Mouse (Mus musculus) left cerebral cortex, adult 18-20 months (tissue): ENCODE data around the gene Basp1. TPM values are rescaled to one million over a fixed set of nuclear protein-coding genes. Genes with fewer than 3 reads are reported as not detected.

ENCODE experiments used
- DNase-seq, 2 experiments: peaks; one replicate each; pipeline ENCODE4 v3.0.0; 2021 to 2022; ENCODE audit warnings: low spot score in 2 of 2, mixed read lengths in 1 of 2
- total RNA-seq, 2 experiments: library from RNA; stranded (reverse); gene quantifications; 2 replicates each; pipeline ENCODE4 v1.2.3; 2021

The Basp1 gene
- total RNA-seq, 2 experiments from 2014 or later = 630 to 642 TPM

DNA sequence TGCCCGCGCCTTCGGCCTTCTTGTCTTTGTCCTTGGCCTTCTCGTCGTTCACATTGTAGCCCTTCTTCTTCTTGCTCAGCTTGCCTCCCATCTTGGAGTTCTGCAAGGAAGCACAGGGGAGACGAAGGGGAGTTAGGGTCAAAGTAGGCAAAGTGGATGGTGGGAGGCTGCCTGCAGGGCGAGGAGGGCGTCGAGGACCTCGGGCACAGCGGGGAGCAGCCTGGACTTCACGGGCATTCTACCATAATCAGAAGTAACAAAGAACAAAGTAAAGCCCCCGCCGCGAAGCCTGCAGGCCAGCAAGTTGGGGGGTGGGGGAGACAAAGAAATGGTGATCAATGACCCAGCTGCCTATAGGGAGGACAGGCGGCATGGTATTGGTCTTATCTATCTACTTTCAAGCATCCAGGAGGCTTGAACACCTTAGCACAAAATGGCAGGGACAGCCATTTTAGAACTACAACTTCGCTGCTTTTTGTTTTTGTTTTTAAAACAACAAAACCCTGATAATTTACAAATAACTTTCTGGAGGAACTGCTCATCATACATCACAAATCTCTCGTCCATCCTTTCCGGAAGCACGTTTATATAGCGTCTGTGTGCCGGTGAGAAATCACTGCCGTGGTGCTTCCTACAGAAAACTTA, 48.6 kb downstream of the Basp1 start:
- no peak for DNase-seq

DNA sequence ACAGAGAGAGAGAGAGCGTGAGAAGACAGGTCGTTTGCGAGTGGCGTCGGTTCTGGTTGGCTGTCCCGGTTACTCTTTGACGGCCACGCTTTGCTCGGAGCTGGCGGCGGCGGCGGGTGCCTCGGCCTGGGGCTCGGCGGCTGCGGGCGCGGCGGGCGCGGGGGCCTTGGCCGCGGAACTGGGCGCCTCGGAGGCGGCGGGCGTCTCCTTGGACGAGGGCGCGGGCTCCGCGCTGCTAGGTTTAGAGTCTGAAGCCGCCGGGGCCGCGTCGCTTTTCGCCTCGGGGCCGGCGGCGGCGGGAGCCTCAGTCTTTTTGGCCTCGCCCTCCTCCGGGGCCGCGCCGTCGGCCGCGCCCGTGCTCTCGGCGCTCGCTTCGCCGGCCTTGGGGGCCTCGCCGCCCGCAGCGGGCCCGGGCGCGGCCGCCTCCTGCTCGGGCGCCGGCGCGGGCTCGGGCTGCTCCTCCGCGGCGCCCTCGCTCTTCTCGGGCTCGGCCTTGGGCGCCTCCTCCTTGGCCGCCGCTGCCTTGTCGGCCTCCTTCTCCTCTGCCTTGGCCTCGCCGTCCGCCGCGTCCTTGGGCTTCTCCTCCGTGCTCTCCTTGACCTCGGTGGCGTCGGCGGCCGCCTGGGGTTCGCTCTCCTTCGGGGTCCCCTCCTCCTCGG, 49.3 kb downstream of the Basp1 start:
- no peak for DNase-seq

DNA sequence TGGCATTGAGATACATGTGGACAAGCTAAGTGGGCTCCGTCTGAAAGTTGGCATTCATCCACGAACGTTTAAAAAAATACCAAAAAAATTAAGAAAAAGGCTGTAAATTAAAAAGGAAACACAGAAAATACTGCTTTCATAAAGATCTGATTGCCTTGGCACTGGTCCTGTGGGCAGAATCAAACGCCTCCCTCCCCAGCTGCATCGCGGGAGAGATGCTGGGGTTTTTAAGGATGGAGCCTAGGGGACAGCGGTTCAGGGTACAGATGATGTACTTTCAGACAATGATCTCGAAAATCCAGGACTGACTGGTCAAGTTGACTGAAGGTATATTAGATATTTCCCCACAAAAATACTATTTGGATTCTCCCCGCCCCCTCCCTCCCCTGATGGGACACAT, 49.9 kb downstream of the Basp1 start:
- no peak for DNase-seq

DNA sequence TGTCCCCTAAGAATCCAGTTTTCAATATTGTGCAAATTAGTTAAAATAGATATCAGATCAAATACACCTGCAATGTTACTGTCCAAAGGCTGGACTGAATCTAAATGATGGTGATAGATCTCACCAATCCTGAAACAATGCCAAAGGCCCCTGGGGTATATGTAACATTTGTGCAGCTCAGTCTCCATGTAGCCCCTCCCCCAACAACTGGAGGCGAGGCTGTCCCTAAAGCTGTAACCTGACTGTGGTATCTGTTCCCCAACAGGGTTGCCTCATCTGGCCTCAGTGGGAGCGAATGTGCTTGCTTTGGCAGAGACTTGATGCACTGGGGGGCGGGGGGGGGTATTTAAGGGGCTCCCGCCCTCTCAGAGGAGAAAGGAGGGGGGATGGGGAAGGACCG, 52.7 kb downstream of the Basp1 start:
- no peak for DNase-seq

DNA sequence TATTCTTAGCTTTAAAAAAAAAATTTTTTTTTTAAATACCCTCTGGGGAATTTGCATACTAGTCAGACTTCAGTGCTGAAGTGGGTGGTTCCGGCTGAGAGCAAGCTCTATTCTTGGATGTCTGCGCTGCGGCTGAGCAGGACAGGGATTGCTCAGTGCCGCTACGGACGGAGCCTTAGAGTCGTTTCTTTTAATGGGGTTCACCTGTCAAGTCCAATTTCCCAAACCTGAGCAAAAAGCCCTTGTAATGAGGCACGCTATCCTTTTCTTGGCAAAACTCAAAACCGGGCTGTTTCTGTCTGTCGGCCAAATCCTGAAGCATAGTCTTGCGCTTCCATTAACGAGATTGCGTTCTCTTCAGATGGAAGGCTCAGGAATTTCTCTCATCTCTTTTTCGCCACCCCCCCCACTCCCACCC, 54.9 kb downstream of the Basp1 start:
- DNase-seq = peak; percentile 55 to 72

DNA sequence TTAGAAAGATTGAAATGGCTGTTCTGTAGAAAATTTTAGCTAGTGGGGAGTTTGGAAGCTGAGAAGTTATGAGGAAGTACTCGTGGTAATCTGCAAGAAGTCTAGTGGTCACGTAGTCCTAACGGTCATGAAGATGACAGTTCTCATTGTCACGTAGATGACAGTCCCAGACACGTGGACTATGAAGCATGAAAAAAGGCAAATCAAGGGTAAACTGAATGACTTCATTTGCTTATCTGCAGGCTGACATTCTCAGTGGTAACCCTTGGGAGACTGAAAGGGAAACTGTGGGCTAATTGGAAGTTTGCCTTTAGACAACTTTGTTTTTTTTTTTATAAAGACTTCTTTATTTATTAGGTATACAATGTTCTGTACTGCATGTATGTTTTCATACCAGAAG, 58.2 kb downstream of the Basp1 start:
- no peak for DNase-seq

DNA sequence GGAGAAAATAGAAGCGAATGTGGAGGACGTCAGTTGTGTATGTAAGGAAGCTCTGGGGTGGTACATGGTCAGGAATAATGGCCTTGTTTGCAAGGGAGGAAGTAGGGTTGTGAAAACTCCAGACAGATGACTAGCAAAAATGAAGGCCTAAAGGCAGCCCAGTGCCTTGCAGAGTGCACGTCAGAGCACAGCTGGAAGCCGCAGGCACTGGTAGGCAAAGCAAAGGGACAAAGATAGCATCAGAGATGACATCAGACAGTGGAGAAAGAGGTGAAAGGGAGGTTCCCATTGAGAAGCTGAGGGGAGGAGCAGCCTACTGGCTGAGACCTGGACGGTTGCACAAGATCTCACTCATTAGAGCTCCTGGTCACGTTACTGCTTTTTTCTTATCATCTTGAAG, 58.8 kb downstream of the Basp1 start:
- DNase-seq = no peak

DNA sequence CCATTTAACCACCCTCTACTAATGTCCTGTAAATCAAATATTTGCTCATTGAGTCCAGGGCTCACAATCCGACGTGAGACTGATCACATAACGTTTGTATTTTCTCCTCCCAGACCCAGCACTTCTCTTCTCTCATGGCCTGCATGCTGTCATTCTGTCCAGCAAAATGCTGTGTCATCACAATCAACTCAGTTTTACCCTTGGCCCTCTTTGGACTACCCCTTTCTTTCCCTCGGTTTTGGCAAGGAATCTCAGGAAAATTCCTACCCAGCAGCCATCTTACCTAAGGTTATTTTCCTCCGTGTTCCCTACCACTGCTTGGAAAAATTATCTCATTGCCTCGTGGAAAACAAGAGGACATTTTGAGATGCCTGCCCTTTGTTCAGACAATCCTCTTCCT, 60.1 kb downstream of the Basp1 start:
- DNase-seq = no peak

DNA sequence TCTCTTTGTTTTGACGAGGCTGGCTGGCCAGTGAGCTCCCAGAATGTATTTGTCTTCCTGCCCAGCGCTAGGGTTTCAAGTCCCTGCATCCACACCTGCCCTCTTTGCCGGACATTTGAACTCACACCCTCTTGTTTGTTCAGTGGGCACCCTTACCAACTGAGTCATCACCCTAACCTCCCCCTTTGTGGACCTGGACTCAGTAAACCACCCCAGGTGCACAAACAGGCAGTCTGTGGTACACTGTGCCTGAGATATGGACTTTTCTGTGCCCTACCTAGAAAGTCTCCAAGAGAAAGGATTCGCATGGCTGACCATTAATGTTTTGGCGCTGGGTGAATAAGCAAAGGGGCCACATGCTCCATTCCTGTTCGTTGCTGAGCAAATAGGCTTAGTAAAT, 70.3 kb downstream of the Basp1 start:
- DNase-seq = no peak

DNA sequence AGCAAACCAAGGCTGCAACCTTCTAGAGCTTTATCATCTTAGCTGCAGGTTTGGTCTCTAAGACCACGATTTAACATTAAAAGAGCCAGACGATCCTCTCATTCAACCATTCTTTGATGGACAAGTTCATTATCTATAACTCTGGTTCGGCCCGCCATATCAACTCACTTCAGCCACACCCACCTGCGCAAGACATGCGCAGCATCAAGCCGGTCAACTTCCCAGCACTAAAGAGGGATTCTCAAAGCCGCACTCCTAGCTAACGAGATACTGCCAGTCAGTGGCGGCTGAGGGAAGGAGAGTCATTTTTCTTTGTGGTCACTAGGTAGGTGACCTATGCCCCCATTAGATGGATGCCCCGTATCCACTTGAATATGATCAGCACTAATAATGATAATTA, 78.3 kb downstream of the Basp1 start:
- no peak for DNase-seq

DNA sequence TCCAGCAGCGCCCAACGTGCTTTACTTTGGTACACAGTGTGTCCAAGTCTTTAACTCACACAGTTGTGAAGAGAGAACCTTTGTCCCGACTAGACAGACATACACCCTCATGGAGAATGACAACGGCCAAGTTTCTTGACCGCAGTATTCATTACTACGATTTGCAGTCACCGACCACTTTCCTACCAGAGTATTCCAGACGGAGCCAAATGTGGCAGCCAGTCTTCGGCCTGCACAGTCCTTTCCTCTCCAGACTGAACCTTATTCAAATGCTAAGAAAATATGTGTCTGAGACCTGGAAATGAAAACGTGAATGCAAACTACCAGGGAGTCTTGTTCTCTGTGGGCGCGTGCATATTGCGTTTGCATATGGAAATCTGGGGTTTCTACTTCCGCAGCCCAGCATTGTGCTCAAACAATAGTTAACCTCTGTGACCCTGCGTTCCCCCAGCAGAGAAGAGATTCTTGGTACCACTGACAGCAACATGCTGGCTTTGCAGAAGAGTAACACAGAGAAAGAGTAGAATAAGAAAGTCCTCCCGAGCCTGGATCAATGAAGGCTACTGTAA, 81.6 kb downstream of the Basp1 start:
- DNase-seq = no peak

DNA sequence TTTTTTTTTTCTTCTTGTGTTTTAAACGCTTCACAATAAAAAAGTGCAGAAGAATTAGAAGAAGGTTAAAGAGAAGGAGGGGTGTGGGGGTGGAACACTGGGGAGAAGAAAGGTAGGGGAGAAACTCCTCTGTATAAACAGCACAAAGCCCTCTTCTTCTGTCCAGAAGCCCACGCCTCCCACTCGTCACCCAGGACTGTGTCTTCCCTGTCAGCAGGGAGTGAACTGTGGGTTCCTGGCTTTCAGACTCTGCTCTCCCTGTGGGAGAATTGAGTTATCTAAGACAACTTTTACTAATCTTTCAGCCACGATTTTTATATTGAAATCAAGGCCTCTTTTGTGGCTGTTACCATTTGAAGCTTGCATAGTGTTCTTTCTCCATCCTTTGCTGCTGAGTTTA, 82.6 kb downstream of the Basp1 start:
- DNase-seq = no peak

DNA sequence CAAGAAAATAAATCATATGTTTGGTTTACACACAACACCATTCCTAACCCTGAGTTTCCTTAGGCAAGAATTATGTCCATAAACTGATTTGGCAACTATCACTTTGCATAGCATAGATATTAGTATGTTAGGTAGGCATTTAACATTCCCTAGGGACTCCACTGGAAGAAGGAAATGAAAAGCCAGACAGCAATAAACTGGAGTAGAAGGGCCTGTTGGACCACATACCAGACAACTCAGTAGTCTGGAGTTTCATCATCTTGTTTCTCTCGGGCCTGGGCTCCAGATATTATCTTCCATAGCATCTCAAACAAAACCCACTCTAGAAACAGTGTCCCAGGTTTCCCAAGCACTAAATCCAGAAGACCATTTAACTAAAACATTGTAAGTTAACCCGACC, 91.0 kb downstream of the Basp1 start:
- no peak for DNase-seq

DNA sequence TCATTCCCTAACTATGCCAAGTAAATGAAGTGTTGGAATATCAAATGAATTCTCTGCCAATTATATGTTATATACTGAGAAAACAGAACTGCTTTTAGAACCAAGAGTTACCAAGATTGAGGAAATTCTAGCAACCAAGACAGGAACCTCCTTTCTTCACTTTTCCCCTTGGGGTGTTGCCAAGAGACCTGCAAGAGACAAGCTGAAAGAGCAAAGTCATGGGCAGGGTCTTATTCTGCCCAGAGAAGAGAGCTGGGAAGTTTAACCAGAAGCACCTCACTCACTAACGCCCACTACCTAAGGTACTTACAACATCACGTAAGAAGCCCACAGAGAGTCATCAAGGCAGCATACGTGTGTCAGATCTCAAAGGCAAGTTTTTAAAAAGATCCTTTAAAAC, 91.5 kb downstream of the Basp1 start:
- DNase-seq = no peak

DNA sequence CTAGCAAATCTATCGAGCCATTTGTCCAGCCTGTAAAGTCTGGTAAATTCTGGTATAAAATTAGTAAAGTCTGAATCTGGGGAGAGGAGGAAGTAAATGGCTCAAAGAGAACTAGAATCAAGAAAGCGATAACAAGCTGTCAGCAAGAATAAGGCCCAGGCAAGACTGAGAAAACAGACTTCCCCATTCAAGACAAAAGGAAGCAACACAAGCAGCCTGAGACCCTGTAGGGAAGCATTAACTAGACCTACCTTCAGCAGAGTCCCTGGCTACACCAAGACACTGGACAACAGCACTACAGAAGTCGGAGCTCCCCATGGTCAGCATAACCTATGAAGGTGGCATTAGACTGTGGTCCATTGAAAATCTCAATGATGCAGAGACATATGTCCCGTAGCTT, 91.9 kb downstream of the Basp1 start:
- no peak for DNase-seq

DNA sequence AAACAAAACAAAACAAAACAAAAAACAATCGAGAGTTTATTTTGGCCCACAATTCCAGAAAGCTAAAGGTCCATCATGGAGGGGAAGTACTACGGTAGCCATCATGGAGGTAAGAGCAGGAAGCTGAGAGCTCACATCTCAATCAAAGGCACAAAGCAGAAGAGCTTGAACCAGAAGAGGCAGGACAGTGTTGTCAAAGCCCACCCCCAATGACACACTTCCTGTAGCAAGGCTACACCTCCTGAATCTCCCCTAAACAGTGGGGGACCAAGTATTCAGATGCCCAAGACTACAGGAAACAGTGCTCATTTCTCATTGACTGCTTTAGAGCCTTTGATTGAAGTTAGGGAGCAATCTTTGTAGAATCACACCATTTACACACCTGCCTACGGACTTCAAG, 99.1 kb downstream of the Basp1 start:
- no peak for DNase-seq

Other genes starting within 250 kb of the Basp1 start
- gene Myo10, start 208.8 kb upstream of the Basp1 start, total RNA-seq = 10 to 100 TPM; 38.6 to 41.0 TPM